Mouse (Mus musculus): ENCODE data around the gene 5730596B20Rik.

The 5730596B20Rik gene

GRCm38 (mm10) chr6:52162611-52163365 is 14.5 kb upstream of the 5730596B20Rik start:
- no peak for DNase-seq (ENCODE audit: low spot score)

- DNase-seq (ENCODE audit: low spot score) = no peak
Observed at GRCm38 (mm10) chr6:52163366-52164031, 13.8 kb upstream of the 5730596B20Rik start.

- DNase-seq (ENCODE audit: low spot score) = no peak
Observed at GRCm38 (mm10) chr6:52164051-52164625, 13.2 kb upstream of the 5730596B20Rik start.

- no peak for DNase-seq (ENCODE audit: low spot score)
Observed at GRCm38 (mm10) chr6:52164626-52165440, 12.5 kb upstream of the 5730596B20Rik start, which contains the start of gene Hoxa2. TSS of gene Hoxa2 (minus strand) at chr6:52164831.

GRCm38 (mm10) chr6:52165441-52166370 is 11.6 kb upstream of the 5730596B20Rik start:
- DNase-seq (ENCODE audit: low spot score) = no peak

- DNase-seq (ENCODE audit: low spot score) = no peak
Observed at GRCm38 (mm10) chr6:52166431-52167077, 10.7 kb upstream of the 5730596B20Rik start.

- DNase-seq (ENCODE audit: low spot score) = no peak
Observed at GRCm38 (mm10) chr6:52167176-52167575, 10.1 kb upstream of the 5730596B20Rik start.

GRCm38 (mm10) chr6:52167736-52168161 is 9.5 kb upstream of the 5730596B20Rik start:
- DNase-seq (ENCODE audit: low spot score) = no peak

GRCm38 (mm10) chr6:52168191-52169055 is 8.9 kb upstream of the 5730596B20Rik start:
- DNase-seq (ENCODE audit: low spot score) = no peak

- no peak for DNase-seq (ENCODE audit: low spot score)
Observed at GRCm38 (mm10) chr6:52169499-52170165, 7.7 kb upstream of the 5730596B20Rik start.

- DNase-seq (ENCODE audit: low spot score) = no peak
Observed at GRCm38 (mm10) chr6:52170166-52170897, 7.0 kb upstream of the 5730596B20Rik start.

GRCm38 (mm10) chr6:52170898-52171223 is 6.4 kb upstream of the 5730596B20Rik start:
- DNase-seq (ENCODE audit: low spot score) = no peak

GRCm38 (mm10) chr6:52171331-52171730 is 6.0 kb upstream of the 5730596B20Rik start:
- DNase-seq (ENCODE audit: low spot score) = no peak

- DNase-seq (ENCODE audit: low spot score) = no peak
Observed at GRCm38 (mm10) chr6:52171938-52172337, 5.4 kb upstream of the 5730596B20Rik start.

GRCm38 (mm10) chr6:52172501-52172900 is 4.8 kb upstream of the 5730596B20Rik start:
- no peak for DNase-seq (ENCODE audit: low spot score)

- DNase-seq (ENCODE audit: low spot score) = no peak
Observed at GRCm38 (mm10) chr6:52173648-52174047, 3.6 kb upstream of the 5730596B20Rik start.

GRCm38 (mm10) chr6:52174968-52175751 is 2.1 kb upstream of the 5730596B20Rik start:
- no peak for DNase-seq (ENCODE audit: low spot score)

GRCm38 (mm10) chr6:52175864-52176263 is 1.4 kb upstream of the 5730596B20Rik start:
- no peak for DNase-seq (ENCODE audit: low spot score)

All from layer of hippocampus, adult 11-12 months (tissue).